Mouse (Mus musculus) forebrain, embryonic 13.5 days (tissue): ENCODE data around the gene Rel. TPM values are rescaled to one million over a fixed set of nuclear protein-coding genes. Genes with fewer than 3 reads are reported as not detected.
A peak's percentile ranks its signal among the peaks of the same experiment; 100 is the strongest.

Experiments used
- ATAC-seq: fragments of 200-750 bp; cut with Nextera tagmentation; 2 replicates; pipeline ENCODE4 v1.8.0; 2017
- H3K27ac ChIP-seq: fragments of 300-500 bp; sonication (generic); 2 replicates; pipeline ENCODE4 v1.5.1; 2015; ENCODE audit warnings: inconsistent platforms, mild to moderate bottlenecking, moderate library complexity
- H3K27me3 ChIP-seq: fragments of 300-500 bp; sonication (generic); 2 replicates; pipeline ENCODE4 v1.6.1; 2015; ENCODE audit warnings: mild to moderate bottlenecking, inconsistent platforms
- H3K36me3 ChIP-seq: fragments of 300-500 bp; sonication (generic); 2 replicates; pipeline ENCODE4 v1.6.1; 2015; ENCODE audit warnings: mild to moderate bottlenecking, inconsistent platforms; ENCODE audit not compliant: poor library complexity, severe bottlenecking
- H3K4me1 ChIP-seq: fragments of 300-500 bp; sonication (generic); 2 replicates; pipeline ENCODE4 v1.6.1; 2015; ENCODE audit warnings: inconsistent platforms
- H3K4me2 ChIP-seq: fragments of 300-500 bp; sonication (generic); 2 replicates; pipeline ENCODE4 v1.6.1; 2015; ENCODE audit warnings: inconsistent platforms, mild to moderate bottlenecking, moderate library complexity
- H3K4me3 ChIP-seq: fragments of 300-500 bp; sonication (generic); 2 replicates; pipeline ENCODE4 v1.5.1; 2015; ENCODE audit warnings: mild to moderate bottlenecking, inconsistent platforms
- H3K9ac ChIP-seq: fragments of 300-500 bp; sonication (generic); 2 replicates; pipeline ENCODE4 v1.6.1; 2015; ENCODE audit warnings: mild to moderate bottlenecking, inconsistent platforms
- H3K9me3 ChIP-seq: fragments of 300-500 bp; sonication (generic); replicated peaks from 2 replicates; pipeline ENCODE4 v1.6.1; 2016; ENCODE audit warnings: inconsistent platforms
- WGBS: fragments of 180-500 bp; shearing (Covaris S2); methylation state at CpG from one replicate; pipeline ENCODE4 v1.1.7; 2015; 5-methylcytosine and 5-hydroxymethylcytosine counted together
- polyA plus RNA-seq: library from polyadenylated mRNA; unstranded; fragments of >200 nt; fragmentation: Nextera tagmentation; extraction: Ambion mirVana; gene quantifications from 2 replicates; pipeline ENCODE4 v1.2.1, GENCODE M21; 2015

The Rel gene
- polyA plus RNA-seq, 1 experiment from 2014 or later: 0.27 TPM

- no peak overlapping the region for H3K9ac ChIP-seq
- no peak overlapping the region for H3K4me3 ChIP-seq
- no peaks in the 10 kb centered on the region for H3K9me3 ChIP-seq
- H3K36me3 ChIP-seq: peaks cover 34% of the 10 kb centered on the region
- 85% methylated on average over 7 of the region's 7 CpGs for WGBS
- H3K4me2 ChIP-seq: no peak overlapping the region
- H3K27me3 ChIP-seq: no peaks in the 10 kb centered on the region
- no peak for ATAC-seq
- peaks cover 4% of the 10 kb centered on the region; the same call in 1 of the 2 replicates for H3K4me1 ChIP-seq
- no peak overlapping the region for H3K27ac ChIP-seq
These were observed 66.0 kb downstream of the Rel start for GRCm38 (mm10) chr11:23704604-23705294.

- no peaks in the 10 kb centered on the region for H3K9me3 ChIP-seq
- no peaks in the 10 kb centered on the region for H3K27me3 ChIP-seq
- ATAC-seq: no peak
- H3K4me3 ChIP-seq: no peak overlapping the region
- no peak overlapping the region for H3K4me2 ChIP-seq
- WGBS: 94% methylated on average over 3 of the region's 3 CpGs
- H3K36me3 ChIP-seq: peaks cover 12% of the 10 kb centered on the region
- H3K4me1 ChIP-seq: peaks cover 4% of the 10 kb centered on the region; the same call in 1 of the 2 replicates
- no peak overlapping the region for H3K27ac ChIP-seq
- no peak overlapping the region for H3K9ac ChIP-seq
These were observed 68.9 kb downstream of the Rel start for GRCm38 (mm10) chr11:23701831-23702230.

- Histone ChIP-seq H3K27me3 (no peaks in the 10 kb centered on the region), H3K9me3 (no peaks in the 10 kb centered on the region), H3K4me1 (peaks cover 4% of the 10 kb centered on the region; the same call in 1 of the 2 replicates), H3K9ac (no peak overlapping the region), H3K4me2 (no peak overlapping the region), H3K27ac (peak overlapping the region; percentile 3; the same call in 1 of the 2 replicates), H3K36me3 (peaks cover 15% of the 10 kb centered on the region), H3K4me3 (no peak overlapping the region)
- 54% methylated on average over 3 of the region's 3 CpGs for WGBS
- no peak for ATAC-seq
These were observed 71.2 kb downstream of the Rel start for GRCm38 (mm10) chr11:23699414-23700095.

GRCm38 (mm10) chr11:23698526-23698925 lies 72.2 kb downstream of the Rel start:
- no peak overlapping the region for H3K4me2 ChIP-seq
- peaks cover 11% of the 10 kb centered on the region; the same call in 1 of the 2 replicates for H3K36me3 ChIP-seq
- 71% methylated on average over 2 of the region's 2 CpGs for WGBS
- ATAC-seq: no peak
- peaks cover 4% of the 10 kb centered on the region; the same call in 1 of the 2 replicates for H3K4me1 ChIP-seq
- no peaks in the 10 kb centered on the region for H3K9me3 ChIP-seq
- H3K27me3 ChIP-seq: no peaks in the 10 kb centered on the region
- no peak overlapping the region for H3K9ac ChIP-seq
- no peak overlapping the region for H3K4me3 ChIP-seq
- H3K27ac ChIP-seq: no peak overlapping the region

- Histone ChIP-seq H3K9ac (no peak overlapping the region), H3K4me1 (peaks cover 4% of the 10 kb centered on the region; the same call in 1 of the 2 replicates), H3K9me3 (no peaks in the 10 kb centered on the region), H3K27me3 (no peaks in the 10 kb centered on the region), H3K36me3 (peaks cover 7% of the 10 kb centered on the region; the same call in 1 of the 2 replicates), H3K27ac (no peak overlapping the region), H3K4me2 (no peak overlapping the region), H3K4me3 (no peak overlapping the region)
- ATAC-seq: no peak
These were observed 74.9 kb downstream of the Rel start for GRCm38 (mm10) chr11:23695847-23696246.

- H3K9ac ChIP-seq: no peak overlapping the region
- ATAC-seq: no peak
- H3K4me3 ChIP-seq: no peak overlapping the region
- H3K4me1 ChIP-seq: no peaks in the 10 kb centered on the region
- no peak overlapping the region for H3K27ac ChIP-seq
- H3K9me3 ChIP-seq: no peaks in the 10 kb centered on the region
- H3K36me3 ChIP-seq: peaks cover 11% of the 10 kb centered on the region; the same call in 1 of the 2 replicates
- no peaks in the 10 kb centered on the region for H3K27me3 ChIP-seq
- H3K4me2 ChIP-seq: no peak overlapping the region
- WGBS: 94% methylated on average over 2 of the region's 2 CpGs
These were observed 77.5 kb downstream of the Rel start for GRCm38 (mm10) chr11:23693286-23693685.

GRCm38 (mm10) chr11:23688060-23688459 lies 82.7 kb downstream of the Rel start:
- Histone ChIP-seq H3K4me3 (no peak overlapping the region), H3K9me3 (no peaks in the 10 kb centered on the region), H3K4me1 (no peaks in the 10 kb centered on the region), H3K9ac (no peak overlapping the region), H3K27me3 (no peaks in the 10 kb centered on the region), H3K4me2 (no peak overlapping the region), H3K27ac (no peak overlapping the region), H3K36me3 (peaks cover 18% of the 10 kb centered on the region)
- WGBS: 84% methylated on average over 1 of the region's 1 CpGs
- ATAC-seq: no peak

Other genes starting within 250 kb of the Rel start
- gene 1700093K21Rik, start 249.8 kb downstream of the Rel start, polyA plus RNA-seq: not detected in 2 replicates
- gene 0610010F05Rik, start 137.3 kb downstream of the Rel start, polyA plus RNA-seq: 114 and 119 TPM in 2 replicates
- gene Pus10, start 105.3 kb downstream of the Rel start, polyA plus RNA-seq: 16.4 and 16.7 TPM in 2 replicates
- gene Pex13, start 105.0 kb downstream of the Rel start, polyA plus RNA-seq: 34.2 and 41.3 TPM in 2 replicates
- gene Papolg, start 124.3 kb upstream of the Rel start, polyA plus RNA-seq: 27.4 and 28.0 TPM in 2 replicates